Mouse (Mus musculus) forebrain, embryonic 15.5 days (tissue): ENCODE data around the gene Pygl. TPM values are rescaled to one million over a fixed set of nuclear protein-coding genes. Genes with fewer than 3 reads are reported as not detected.

ENCODE experiments used
- ATAC-seq: fragments of 200-750 bp; cut with Nextera tagmentation; replicated peaks from 2 replicates; pipeline ENCODE4 v1.8.0; 2017; ENCODE audit warnings: mild to moderate bottlenecking, moderate TSS enrichment, moderate library complexity
- H3K27ac ChIP-seq: fragments of 300-500 bp; sonication (generic); replicated peaks from 2 replicates; pipeline ENCODE4 v1.5.1; 2015; ENCODE audit warnings: mild to moderate bottlenecking, inconsistent platforms
- H3K27me3 ChIP-seq: fragments of 300-500 bp; sonication (generic); 2 replicates; pipeline ENCODE4 v1.6.1; 2015; ENCODE audit warnings: inconsistent platforms
- H3K36me3 ChIP-seq: fragments of 300-500 bp; sonication (generic); 2 replicates; pipeline ENCODE4 v1.6.1; 2015; ENCODE audit warnings: mild to moderate bottlenecking, inconsistent platforms
- H3K4me1 ChIP-seq: fragments of 300-500 bp; sonication (generic); 2 replicates; pipeline ENCODE4 v1.6.1; 2015; ENCODE audit warnings: inconsistent platforms
- H3K4me2 ChIP-seq: fragments of 300-500 bp; sonication (generic); replicated peaks from 2 replicates; pipeline ENCODE4 v1.6.1; 2015; ENCODE audit warnings: mild to moderate bottlenecking, inconsistent platforms
- H3K4me3 ChIP-seq: fragments of 300-500 bp; sonication (generic); 2 replicates; pipeline ENCODE4 v1.5.1; 2015; ENCODE audit warnings: mild to moderate bottlenecking, inconsistent platforms
- H3K9ac ChIP-seq: fragments of 300-500 bp; sonication (generic); replicated peaks from 2 replicates; pipeline ENCODE4 v1.6.1; 2015; ENCODE audit warnings: mild to moderate bottlenecking, inconsistent platforms
- H3K9me3 ChIP-seq: fragments of 300-500 bp; sonication (generic); 2 replicates; pipeline ENCODE4 v1.6.1; 2016; ENCODE audit warnings: inconsistent platforms
- WGBS: fragments of 180-500 bp; shearing (Covaris S2); methylation state at CpG from one replicate; pipeline ENCODE4 v1.1.7; 2015; ENCODE audit warnings: mixed read lengths; 5-methylcytosine and 5-hydroxymethylcytosine counted together
- polyA plus RNA-seq: library from polyadenylated mRNA; unstranded; fragments of >200 nt; fragmentation: Nextera tagmentation; extraction: Ambion mirVana; gene quantifications from 2 replicates; pipeline ENCODE4 v1.2.1, GENCODE M21; 2015

The Pygl gene
- 4.1 and 6.7 TPM in 2 replicates for polyA plus RNA-seq

DNA sequence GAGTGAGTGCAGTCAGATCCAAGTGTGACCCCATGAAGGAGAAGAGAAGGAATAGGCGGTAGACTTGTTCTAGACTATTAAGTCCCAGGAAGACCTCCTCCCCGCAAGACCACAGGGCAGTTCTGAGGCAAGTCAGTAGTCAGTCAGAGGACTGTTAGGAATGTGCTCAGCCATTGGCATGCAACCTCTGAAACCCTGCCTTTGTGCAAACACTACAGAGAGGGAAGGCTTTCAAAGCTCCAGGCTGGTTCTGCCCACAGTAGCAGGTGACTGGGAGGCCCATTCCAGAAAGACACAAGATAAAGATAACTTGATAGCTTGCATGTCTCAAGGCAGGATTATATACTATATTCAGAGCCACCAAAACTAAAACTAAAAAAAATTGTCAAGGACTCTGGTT, at the start of gene Pygl:
Gene Pygl (minus strand): TSS at position 195 of the 400 bp plus-strand sequence.
- Histone ChIP-seq H3K27ac (no peak within 1 kb of the TSS), H3K9ac (no peak within 1 kb of the TSS), H3K4me3 (no peak within 1 kb of the TSS), H3K27me3 (0 out of 2 replicates have a peak, but pooled peaks cover 5% of the 10 kb centered on the region), H3K9me3 (no peaks in the 10 kb centered on the region), H3K4me2 (no peak within 1 kb of the TSS), H3K4me1 (peaks cover 20% of the 10 kb centered on the region), H3K36me3 (no peaks in the 10 kb centered on the region)
- ATAC-seq, result no peak
- 82% methylated on average over 2 of the region's 2 CpGs for WGBS

- WGBS, result 74% methylated on average over 2 of the region's 2 CpGs
- H3K27ac ChIP-seq, result no peak overlapping the region
- no peaks in the 10 kb centered on the region for H3K27me3 ChIP-seq
- H3K4me1 ChIP-seq, result peaks cover 9% of the 10 kb centered on the region
- no peak overlapping the region for H3K4me3 ChIP-seq
- H3K36me3 ChIP-seq, result 0 out of 2 replicates have a peak, but pooled peaks cover 2% of the 10 kb centered on the region
- H3K9ac ChIP-seq, result no peak overlapping the region
- no peak overlapping the region for H3K4me2 ChIP-seq
- H3K9me3 ChIP-seq, result no peaks in the 10 kb centered on the region
- ATAC-seq, result no peak
Measured at GRCm38 (mm10) chr12:70280930-70281329, 49.6 kb upstream of the Pygl start.

- Histone ChIP-seq H3K4me3 (no peak overlapping the region), H3K9ac (no peak overlapping the region), H3K4me2 (no peak overlapping the region), H3K9me3 (no peaks in the 10 kb centered on the region), H3K36me3 (0 out of 2 replicates have a peak, but pooled peaks cover 2% of the 10 kb centered on the region), H3K4me1 (peaks cover 7% of the 10 kb centered on the region), H3K27me3 (no peaks in the 10 kb centered on the region), H3K27ac (no peak overlapping the region)
- WGBS, result 92% methylated on average over 10 of the region's 10 CpGs
- ATAC-seq, result no peak
Measured at GRCm38 (mm10) chr12:70280381-70280780, 49.1 kb upstream of the Pygl start.

DNA sequence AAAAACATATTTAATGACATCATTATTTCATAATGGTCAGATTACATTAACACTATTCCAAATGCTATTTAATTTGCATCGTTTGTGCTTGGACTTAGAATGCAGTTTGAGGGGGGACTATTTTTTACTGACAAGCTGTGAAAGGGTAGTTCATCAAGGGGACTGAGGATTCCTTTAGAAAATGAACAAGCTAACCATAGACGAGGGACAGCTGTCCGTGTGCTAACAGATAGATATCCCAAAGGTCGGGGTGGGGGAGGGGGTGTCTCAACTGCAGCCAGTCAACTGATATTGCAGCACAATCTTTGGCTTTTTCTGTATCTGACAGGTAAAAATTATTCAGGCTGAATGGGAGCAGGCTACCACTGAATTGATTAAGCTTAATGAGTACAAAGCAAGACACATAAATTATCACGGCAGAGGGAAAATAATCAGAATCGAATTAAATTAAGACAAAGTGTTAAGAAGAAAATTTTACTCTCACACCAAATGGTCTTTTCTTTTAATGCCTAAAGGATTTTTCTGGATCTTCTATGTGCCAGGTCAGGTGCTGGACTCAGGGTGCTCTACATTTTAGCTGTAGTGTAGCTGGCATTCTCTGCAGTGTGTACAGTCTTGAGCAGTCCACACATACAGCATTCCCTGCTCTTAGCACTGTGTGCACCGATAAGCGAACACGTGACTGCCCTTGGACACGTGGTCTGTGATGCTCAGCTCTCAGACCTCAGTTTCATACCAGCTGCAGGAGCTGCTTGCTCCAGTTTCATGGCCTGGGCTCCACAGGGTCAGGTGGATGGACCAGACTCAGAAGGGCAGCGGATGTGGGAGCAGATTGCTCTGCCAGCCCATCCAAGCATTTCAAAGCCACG, 46.0 kb upstream of the Pygl start:
- WGBS, result 50% methylated on average over 12 of the region's 12 CpGs
- H3K4me1 ChIP-seq, result peaks cover 3% of the 10 kb centered on the region
- no peaks in the 10 kb centered on the region for H3K9me3 ChIP-seq
- H3K4me3 ChIP-seq, result no peak overlapping the region
- no peaks in the 10 kb centered on the region for H3K27me3 ChIP-seq
- peak; percentile 90 for ATAC-seq
- H3K4me2 ChIP-seq, result no peak overlapping the region
- no peak overlapping the region for H3K9ac ChIP-seq
- H3K36me3 ChIP-seq, result 0 out of 2 replicates have a peak, but pooled peaks cover 2% of the 10 kb centered on the region
- peak overlapping the region; percentile 79 for H3K27ac ChIP-seq

DNA sequence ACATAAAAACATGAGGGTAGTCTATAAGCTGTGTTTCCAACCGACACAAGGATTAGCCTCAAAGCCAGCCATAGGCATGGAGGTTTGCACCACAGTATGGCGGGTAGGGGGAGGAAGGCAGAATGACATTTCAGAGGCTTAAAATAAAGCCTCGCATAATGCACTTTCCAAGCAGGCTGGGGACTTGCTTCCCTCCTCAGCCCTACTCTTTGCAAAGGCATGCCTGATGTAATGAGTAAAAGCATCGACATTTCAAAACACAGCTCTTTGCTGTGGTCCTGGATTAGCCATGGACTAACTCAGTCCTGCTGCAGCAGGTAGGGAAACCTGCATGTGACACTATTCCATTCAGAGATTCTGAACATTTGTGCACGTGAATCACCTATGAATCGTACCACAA, 38.4 kb upstream of the Pygl start:
- Histone ChIP-seq H3K9ac (no peak overlapping the region), H3K36me3 (peaks cover 7% of the 10 kb centered on the region; the same call in 1 of the 2 replicates), H3K27ac (no peak overlapping the region), H3K4me2 (no peak overlapping the region), H3K4me3 (no peak overlapping the region), H3K4me1 (no peaks in the 10 kb centered on the region), H3K27me3 (no peaks in the 10 kb centered on the region), H3K9me3 (no peaks in the 10 kb centered on the region)
- ATAC-seq, result no peak
- WGBS, result 69% methylated on average over 6 of the region's 6 CpGs

GRCm38 (mm10) chr12:70267314-70267713, 36.0 kb upstream of the Pygl start:
- Histone ChIP-seq H3K4me2 (no peak overlapping the region), H3K36me3 (peaks cover 7% of the 10 kb centered on the region; the same call in 1 of the 2 replicates), H3K9ac (no peak overlapping the region), H3K27ac (no peak overlapping the region), H3K4me1 (no peaks in the 10 kb centered on the region), H3K4me3 (no peak overlapping the region), H3K27me3 (no peaks in the 10 kb centered on the region), H3K9me3 (no peaks in the 10 kb centered on the region)
- 89% methylated on average over 9 of the region's 9 CpGs for WGBS
- no peak for ATAC-seq

GRCm38 (mm10) chr12:70266494-70266931, 35.2 kb upstream of the Pygl start:
- no peaks in the 10 kb centered on the region for H3K9me3 ChIP-seq
- no peak for ATAC-seq
- H3K4me2 ChIP-seq, result no peak overlapping the region
- H3K4me1 ChIP-seq, result no peaks in the 10 kb centered on the region
- no peaks in the 10 kb centered on the region for H3K27me3 ChIP-seq
- peaks cover 7% of the 10 kb centered on the region; the same call in 1 of the 2 replicates for H3K36me3 ChIP-seq
- no peak overlapping the region for H3K9ac ChIP-seq
- no peak overlapping the region for H3K4me3 ChIP-seq
- 63% methylated on average over 8 of the region's 8 CpGs for WGBS
- H3K27ac ChIP-seq, result no peak overlapping the region

- no peak overlapping the region for H3K9ac ChIP-seq
- no peaks in the 10 kb centered on the region for H3K27me3 ChIP-seq
- no peaks in the 10 kb centered on the region for H3K4me1 ChIP-seq
- 40% methylated on average over 7 of the region's 7 CpGs for WGBS
- peaks cover 7% of the 10 kb centered on the region; the same call in 1 of the 2 replicates for H3K36me3 ChIP-seq
- no peak overlapping the region for H3K4me2 ChIP-seq
- no peak overlapping the region for H3K27ac ChIP-seq
- H3K4me3 ChIP-seq, result no peak overlapping the region
- H3K9me3 ChIP-seq, result no peaks in the 10 kb centered on the region
- ATAC-seq, result no peak
Measured at GRCm38 (mm10) chr12:70263721-70264120, 32.4 kb upstream of the Pygl start.

DNA sequence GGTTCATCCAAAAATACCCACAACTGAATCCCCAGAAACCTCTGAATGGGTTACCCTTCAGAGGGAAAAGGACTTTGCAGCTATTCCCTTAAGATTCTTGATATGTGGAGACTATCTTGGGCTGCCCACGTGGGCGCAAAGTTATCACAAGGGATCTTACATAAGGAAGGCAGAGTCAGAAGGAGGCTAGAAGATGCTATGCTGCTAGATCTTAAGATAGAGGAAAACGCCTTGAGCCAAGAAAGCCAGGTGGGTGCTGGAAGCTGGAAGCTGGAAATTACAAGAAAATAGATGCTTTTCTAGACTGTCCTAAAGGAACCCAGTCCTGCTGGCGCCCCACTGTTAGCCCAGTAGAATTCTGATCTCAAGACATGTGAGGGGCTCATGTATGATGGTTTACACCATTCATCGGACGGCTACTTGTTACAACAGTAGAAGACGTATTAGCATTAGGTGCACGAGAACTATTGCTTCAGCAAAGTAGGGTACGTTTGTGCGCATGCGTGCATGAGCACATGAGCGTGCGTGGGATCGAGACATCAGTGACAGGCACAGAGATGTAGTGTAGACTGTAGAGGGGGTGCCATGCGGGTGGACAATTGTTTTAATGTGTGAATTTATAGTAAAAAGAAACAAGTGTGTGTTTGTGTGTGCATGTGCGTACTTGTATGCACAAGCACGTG, 31.1 kb upstream of the Pygl start:
- H3K36me3 ChIP-seq, result no peaks in the 10 kb centered on the region
- ATAC-seq, result no peak
- 94% methylated on average over 17 of the region's 17 CpGs for WGBS

DNA sequence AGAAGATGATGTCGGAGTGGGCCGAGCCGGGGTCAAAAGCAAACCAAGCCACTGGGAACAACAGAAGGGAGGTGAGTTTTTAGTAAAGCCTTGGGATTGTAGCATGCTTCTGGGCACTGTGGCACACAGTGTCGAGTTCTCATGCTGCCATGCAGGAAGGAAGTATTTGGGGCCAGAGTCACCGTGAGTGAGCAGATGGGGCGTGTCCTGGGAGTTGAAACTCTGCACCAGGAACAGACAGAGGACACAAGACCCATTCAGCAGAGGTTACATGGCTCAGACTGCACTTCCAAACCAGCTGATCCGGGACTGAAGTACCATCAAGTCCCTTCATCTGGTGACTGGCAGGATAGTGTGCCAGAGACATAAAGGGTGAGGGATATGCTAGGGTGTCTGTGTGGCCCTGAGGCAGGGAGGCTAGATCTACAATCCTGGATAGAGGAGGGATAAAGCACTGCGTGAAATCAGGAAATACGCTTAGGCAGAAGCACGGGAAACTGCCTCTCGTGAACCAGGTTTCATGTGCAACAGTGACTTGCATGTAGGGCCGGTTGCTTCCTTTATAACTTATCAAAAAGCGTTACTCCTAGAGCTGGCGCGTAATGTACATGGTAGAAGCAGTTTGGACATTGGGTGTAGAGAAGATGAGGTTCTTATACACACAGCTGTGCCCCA, 20.1 kb upstream of the Pygl start:
- 0 out of 2 replicates have a peak overlapping the region, but pooled peaks have one; percentile 2 for H3K27ac ChIP-seq
- no peaks in the 10 kb centered on the region for H3K36me3 ChIP-seq
- H3K9ac ChIP-seq, result no peak overlapping the region
- ATAC-seq, result no peak
- no peak overlapping the region for H3K4me3 ChIP-seq
- no peaks in the 10 kb centered on the region for H3K27me3 ChIP-seq
- H3K4me1 ChIP-seq, result peaks cover 12% of the 10 kb centered on the region
- no peaks in the 10 kb centered on the region for H3K9me3 ChIP-seq
- H3K4me2 ChIP-seq, result no peak overlapping the region
- WGBS, result 90% methylated on average over 15 of the region's 15 CpGs

More for the DNA sequence above, 31.1 kb upstream of the Pygl start:
- H3K9ac ChIP-seq, result no peak overlapping the region
- H3K4me2 ChIP-seq, result no peak overlapping the region
- no peak overlapping the region for H3K27ac ChIP-seq
- H3K4me1 ChIP-seq, result no peaks in the 10 kb centered on the region
- H3K27me3 ChIP-seq, result no peaks in the 10 kb centered on the region
- H3K9me3 ChIP-seq, result no peaks in the 10 kb centered on the region
- no peak overlapping the region for H3K4me3 ChIP-seq

GRCm38 (mm10) chr12:70249616-70250157, 18.4 kb upstream of the Pygl start:
- Histone ChIP-seq H3K4me1 (peaks cover 12% of the 10 kb centered on the region), H3K27me3 (no peaks in the 10 kb centered on the region), H3K27ac (0 out of 2 replicates have a peak overlapping the region, but pooled peaks have one; percentile 0), H3K4me2 (no peak overlapping the region), H3K36me3 (no peaks in the 10 kb centered on the region), H3K9me3 (no peaks in the 10 kb centered on the region), H3K4me3 (no peak overlapping the region), H3K9ac (no peak overlapping the region)
- ATAC-seq, result no peak
- WGBS, result 74% methylated on average over 10 of the region's 10 CpGs
